Mouse (Mus musculus): ENCODE measurements around the gene Cmtm6. TPM values are rescaled to one million over a fixed set of nuclear protein-coding genes. Genes with fewer than 3 reads are reported as not detected.

Cmtm6 gene
- polyA plus RNA-seq, 1 experiment from 2014 or later: 21.0 TPM

GRCm38 (mm10) chr9:114780746-114781525 lies 50.0 kb downstream of the Cmtm6 start:
- peak; percentile 19; the same call in 1 of the 2 replicates for ATAC-seq
- Histone ChIP-seq H3K9ac (ENCODE audit: low read depth, low read length) (peak overlapping the region; percentile 64), H3K4me3 (ENCODE audit: low read length) (peak overlapping the region; percentile 54), H3K27ac (ENCODE audit: low read depth, low read length) (no peak overlapping the region), H3K36me3 (ENCODE audit: control insufficient read depth, insufficient read depth, low read length) (no peaks in the 10 kb centered on the region), H3K9me3 (ENCODE audit: control insufficient read depth, low read length) (no peaks in the 10 kb centered on the region), H3K4me1 (ENCODE audit: control insufficient read depth, insufficient read depth, low read depth, low read length) (peaks cover 8% of the 10 kb centered on the region), H3K4me2 (ENCODE audit: low read length) (peak overlapping the region; percentile 99), H3K27me3 (replicated peaks; ENCODE audit: control insufficient read depth, insufficient read depth, low read length) (no peaks in the 10 kb centered on the region)
- 2% methylated on average over 38 of the region's 38 CpGs for WGBS

DNA sequence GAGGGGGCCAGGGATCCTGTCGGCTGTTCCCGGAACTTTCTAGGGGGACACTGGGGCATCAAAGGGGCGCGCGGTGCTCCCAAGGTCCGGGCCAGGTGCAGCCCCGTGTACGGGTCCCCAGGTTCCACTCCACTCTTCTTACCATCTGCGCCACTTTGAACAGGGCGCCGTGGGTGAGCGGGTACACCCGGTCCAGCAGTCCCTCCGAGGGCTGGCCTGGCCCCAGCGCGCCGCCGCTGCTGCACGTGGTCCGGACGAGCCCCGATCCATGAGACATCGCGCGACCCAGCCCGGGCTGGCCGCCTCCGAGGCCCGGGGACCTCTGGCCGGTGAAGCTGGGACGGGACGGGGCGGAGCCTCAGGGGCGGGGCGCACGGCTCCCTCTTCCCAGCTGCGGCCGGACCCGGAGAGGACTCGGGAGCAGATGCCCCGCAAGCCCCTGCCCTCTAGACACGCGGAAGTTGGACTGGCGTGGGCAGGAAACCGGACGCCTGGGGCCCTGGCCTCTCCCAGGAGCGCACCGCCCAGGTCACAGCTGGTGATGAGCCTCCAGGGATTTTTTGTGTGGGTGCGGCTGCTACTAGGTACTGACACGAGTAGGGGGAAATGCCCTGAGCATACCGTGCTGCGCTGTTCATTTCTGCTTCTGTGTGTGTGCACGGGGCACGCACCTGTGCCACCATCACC lies 50.8 kb downstream of the Cmtm6 start, which contains the start of gene Cmtm7:
Cmtm7 (minus strand) TSS at position 331 of the 687 bp plus-strand sequence.
- peak; percentile 82 for ATAC-seq
- H3K4me3 ChIP-seq (ENCODE audit: low read length): peak within 1 kb of the TSS; percentile 54
- WGBS: 1% methylated on average over 44 of the region's 54 CpGs

GRCm38 (mm10) chr9:114785432-114786125 lies 54.7 kb downstream of the Cmtm6 start:
- Histone ChIP-seq H3K9me3 (ENCODE audit: control insufficient read depth, low read length) (0 out of 2 replicates have a peak, but pooled peaks cover 2% of the 10 kb centered on the region), H3K27ac (ENCODE audit: low read depth, low read length) (no peak overlapping the region), H3K36me3 (ENCODE audit: control insufficient read depth, insufficient read depth, low read length) (no peaks in the 10 kb centered on the region), H3K4me2 (ENCODE audit: low read length) (no peak overlapping the region), H3K9ac (ENCODE audit: low read depth, low read length) (no peak overlapping the region), H3K4me3 (ENCODE audit: low read length) (no peak overlapping the region), H3K4me1 (ENCODE audit: control insufficient read depth, insufficient read depth, low read depth, low read length) (peaks cover 8% of the 10 kb centered on the region), H3K27me3 (replicated peaks; ENCODE audit: control insufficient read depth, insufficient read depth, low read length) (no peaks in the 10 kb centered on the region)
- ATAC-seq: no peak
- 15% methylated on average over 16 of the region's 16 CpGs for WGBS

More for the DNA sequence above, 50.8 kb downstream of the Cmtm6 start, which contains the start of gene Cmtm7:
- H3K27ac ChIP-seq (ENCODE audit: low read depth, low read length): no peak within 1 kb of the TSS
- H3K4me1 ChIP-seq (ENCODE audit: control insufficient read depth, insufficient read depth, low read depth, low read length): peaks cover 8% of the 10 kb centered on the region
- no peaks in the 10 kb centered on the region for H3K27me3 ChIP-seq (replicated peaks; ENCODE audit: control insufficient read depth, insufficient read depth, low read length)
- peak within 1 kb of the TSS; percentile 99 for H3K4me2 ChIP-seq (ENCODE audit: low read length)
- H3K36me3 ChIP-seq (ENCODE audit: control insufficient read depth, insufficient read depth, low read length): no peaks in the 10 kb centered on the region
- H3K9me3 ChIP-seq (ENCODE audit: control insufficient read depth, low read length): 0 out of 2 replicates have a peak, but pooled peaks cover under 1% of the 10 kb centered on the region
- peak within 1 kb of the TSS; percentile 64 for H3K9ac ChIP-seq (ENCODE audit: low read depth, low read length)

GRCm38 (mm10) chr9:114787134-114787533 lies 56.2 kb downstream of the Cmtm6 start:
- Histone ChIP-seq H3K4me3 (ENCODE audit: low read length) (no peak overlapping the region), H3K36me3 (ENCODE audit: control insufficient read depth, insufficient read depth, low read length) (no peaks in the 10 kb centered on the region), H3K27me3 (replicated peaks; ENCODE audit: control insufficient read depth, insufficient read depth, low read length) (no peaks in the 10 kb centered on the region), H3K9me3 (ENCODE audit: control insufficient read depth, low read length) (0 out of 2 replicates have a peak, but pooled peaks cover 2% of the 10 kb centered on the region), H3K27ac (ENCODE audit: low read depth, low read length) (no peak overlapping the region), H3K9ac (ENCODE audit: low read depth, low read length) (no peak overlapping the region), H3K4me1 (ENCODE audit: control insufficient read depth, insufficient read depth, low read depth, low read length) (no peaks in the 10 kb centered on the region; the same call in 1 of the 2 replicates), H3K4me2 (ENCODE audit: low read length) (no peak overlapping the region)
- WGBS: 95% methylated on average over 5 of the region's 5 CpGs
- ATAC-seq: no peak

DNA sequence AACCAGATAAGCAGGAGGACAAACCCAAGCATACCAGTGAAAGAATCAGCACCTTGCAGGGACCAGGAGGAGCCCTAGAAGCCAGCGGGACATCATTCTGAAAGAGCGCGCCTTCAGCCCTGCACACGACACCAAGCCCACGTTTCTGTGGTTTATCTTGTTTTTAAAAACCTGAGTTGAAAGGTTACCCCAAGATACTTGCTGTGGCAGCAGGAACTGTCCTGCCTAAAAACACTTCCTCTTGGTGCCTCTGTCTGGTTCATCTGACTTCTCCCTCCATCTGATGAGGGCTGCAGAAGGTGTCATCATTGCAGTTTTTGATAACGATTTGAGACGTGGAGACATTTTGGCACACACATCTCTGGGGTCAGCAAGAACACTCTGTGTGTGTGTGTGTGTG lies 56.8 kb downstream of the Cmtm6 start:
- Histone ChIP-seq H3K9me3 (ENCODE audit: control insufficient read depth, low read length) (0 out of 2 replicates have a peak, but pooled peaks cover 2% of the 10 kb centered on the region), H3K4me1 (ENCODE audit: control insufficient read depth, insufficient read depth, low read depth, low read length) (no peaks in the 10 kb centered on the region; the same call in 1 of the 2 replicates), H3K4me2 (ENCODE audit: low read length) (no peak overlapping the region), H3K27me3 (replicated peaks; ENCODE audit: control insufficient read depth, insufficient read depth, low read length) (no peaks in the 10 kb centered on the region), H3K27ac (ENCODE audit: low read depth, low read length) (no peak overlapping the region), H3K4me3 (ENCODE audit: low read length) (no peak overlapping the region), H3K9ac (ENCODE audit: low read depth, low read length) (no peak overlapping the region), H3K36me3 (ENCODE audit: control insufficient read depth, insufficient read depth, low read length) (no peaks in the 10 kb centered on the region)
- no peak for ATAC-seq
- 92% methylated on average over 7 of the region's 7 CpGs for WGBS

DNA sequence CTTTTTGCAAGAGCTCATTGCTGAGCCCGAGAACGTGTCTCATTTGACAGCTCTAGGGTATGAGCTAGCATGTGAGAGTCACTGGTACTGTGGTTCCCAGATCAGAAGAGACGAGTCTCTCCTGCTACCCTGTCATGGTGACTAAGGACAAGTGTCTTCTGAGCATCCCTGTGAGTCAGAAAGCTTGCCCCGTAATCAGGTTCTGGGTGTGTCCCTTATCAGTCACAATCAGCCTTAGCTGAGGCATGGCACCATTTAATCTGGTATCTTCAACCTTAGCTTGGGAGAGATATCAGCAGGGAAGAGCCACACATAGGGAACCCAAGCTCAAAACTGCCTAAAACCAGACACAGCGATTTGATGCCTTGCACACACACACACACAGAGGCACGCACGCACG lies 57.8 kb downstream of the Cmtm6 start:
- no peak overlapping the region for H3K4me3 ChIP-seq (ENCODE audit: low read length)
- H3K27me3 ChIP-seq (replicated peaks; ENCODE audit: control insufficient read depth, insufficient read depth, low read length): no peaks in the 10 kb centered on the region
- H3K4me2 ChIP-seq (ENCODE audit: low read length): no peak overlapping the region
- H3K36me3 ChIP-seq (ENCODE audit: control insufficient read depth, insufficient read depth, low read length): no peaks in the 10 kb centered on the region
- 88% methylated on average over 8 of the region's 8 CpGs for WGBS
- 0 out of 2 replicates have a peak, but pooled peaks cover 2% of the 10 kb centered on the region for H3K9me3 ChIP-seq (ENCODE audit: control insufficient read depth, low read length)
- H3K4me1 ChIP-seq (ENCODE audit: control insufficient read depth, insufficient read depth, low read depth, low read length): no peaks in the 10 kb centered on the region; the same call in 1 of the 2 replicates
- H3K27ac ChIP-seq (ENCODE audit: low read depth, low read length): no peak overlapping the region
- no peak overlapping the region for H3K9ac ChIP-seq (ENCODE audit: low read depth, low read length)
- ATAC-seq: no peak

DNA sequence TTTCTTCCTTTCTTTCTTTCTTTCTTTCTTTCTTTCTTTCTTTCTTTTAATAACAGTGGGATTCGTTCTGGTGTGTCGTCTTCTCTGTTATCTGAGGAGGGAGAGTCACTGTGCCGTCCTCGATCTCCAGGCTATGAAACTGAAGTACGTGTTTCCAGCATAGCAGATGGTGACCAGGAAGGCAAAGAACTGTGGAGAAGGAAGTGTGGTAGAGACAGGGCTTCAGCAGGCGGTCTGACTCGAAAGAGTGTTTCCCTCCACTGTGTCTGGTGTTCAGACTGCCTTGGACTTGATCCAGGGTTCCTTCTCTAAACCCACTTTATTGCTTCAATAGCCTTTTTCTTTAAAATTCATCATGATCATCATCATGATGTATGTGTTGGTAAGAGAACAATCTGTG lies 58.6 kb downstream of the Cmtm6 start:
- Histone ChIP-seq H3K9me3 (ENCODE audit: control insufficient read depth, low read length) (0 out of 2 replicates have a peak, but pooled peaks cover 2% of the 10 kb centered on the region), H3K9ac (ENCODE audit: low read depth, low read length) (no peak overlapping the region), H3K27ac (ENCODE audit: low read depth, low read length) (no peak overlapping the region), H3K36me3 (ENCODE audit: control insufficient read depth, insufficient read depth, low read length) (no peaks in the 10 kb centered on the region), H3K27me3 (replicated peaks; ENCODE audit: control insufficient read depth, insufficient read depth, low read length) (no peaks in the 10 kb centered on the region), H3K4me3 (ENCODE audit: low read length) (no peak overlapping the region), H3K4me2 (ENCODE audit: low read length) (no peak overlapping the region), H3K4me1 (ENCODE audit: control insufficient read depth, insufficient read depth, low read depth, low read length) (no peaks in the 10 kb centered on the region; the same call in 1 of the 2 replicates)
- 75% methylated on average over 7 of the region's 7 CpGs for WGBS
- no peak for ATAC-seq

DNA sequence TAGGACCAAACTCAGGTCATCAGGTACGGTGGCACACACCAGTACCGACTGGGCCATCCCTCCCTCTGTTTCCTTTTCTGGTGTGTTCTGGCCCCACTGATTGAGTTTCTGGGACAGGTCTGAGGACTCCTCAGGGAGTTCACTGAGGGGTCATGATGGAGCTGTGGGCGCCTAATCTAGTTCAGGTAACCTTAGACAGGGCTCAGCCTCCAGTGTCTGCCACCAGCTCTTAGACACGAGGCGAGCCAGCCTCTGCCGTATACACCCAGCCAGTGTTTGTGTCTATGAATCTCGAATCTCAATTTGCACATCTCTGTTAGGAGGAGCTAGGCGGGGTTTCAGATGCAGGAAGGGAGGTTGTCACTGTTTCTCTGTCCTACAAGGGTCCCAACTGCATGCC lies 59.1 kb downstream of the Cmtm6 start:
- no peak for ATAC-seq

More for the DNA sequence above, 59.1 kb downstream of the Cmtm6 start:
- Histone ChIP-seq H3K9ac (ENCODE audit: low read depth, low read length) (no peak overlapping the region), H3K4me2 (ENCODE audit: low read length) (no peak overlapping the region), H3K27me3 (replicated peaks; ENCODE audit: control insufficient read depth, insufficient read depth, low read length) (no peaks in the 10 kb centered on the region), H3K27ac (ENCODE audit: low read depth, low read length) (no peak overlapping the region), H3K4me1 (ENCODE audit: control insufficient read depth, insufficient read depth, low read depth, low read length) (no peaks in the 10 kb centered on the region; the same call in 1 of the 2 replicates), H3K9me3 (ENCODE audit: control insufficient read depth, low read length) (0 out of 2 replicates have a peak, but pooled peaks cover 2% of the 10 kb centered on the region), H3K36me3 (ENCODE audit: control insufficient read depth, insufficient read depth, low read length) (no peaks in the 10 kb centered on the region), H3K4me3 (ENCODE audit: low read length) (no peak overlapping the region)
- WGBS: 92% methylated on average over 8 of the region's 8 CpGs

Measured in hindbrain, embryonic 16.5 days (tissue).